Mouse (Mus musculus) neural tube, embryonic 13.5 days (tissue): Measurements from ENCODE around the gene Camta1. TPM values are rescaled to one million over a fixed set of nuclear protein-coding genes. Genes with fewer than 3 reads are reported as not detected.

Experiments used
- ATAC-seq: fragments of 200-750 bp; cut with Nextera tagmentation; 2 replicates; pipeline ENCODE4 v1.8.0; 2017; ENCODE audit warnings: low read depth, mild to moderate bottlenecking, moderate TSS enrichment, moderate library complexity
- H3K27ac ChIP-seq: fragments of 300-500 bp; sonication (generic); replicated peaks from 2 replicates; pipeline ENCODE4 v1.5.1; 2015; ENCODE audit warnings: moderate library complexity, mild to moderate bottlenecking, inconsistent platforms
- H3K27me3 ChIP-seq: fragments of 300-500 bp; sonication (generic); 2 replicates; pipeline ENCODE4 v1.6.1; 2015; ENCODE audit warnings: mild to moderate bottlenecking, inconsistent platforms
- H3K36me3 ChIP-seq: fragments of 300-500 bp; sonication (generic); 2 replicates; pipeline ENCODE4 v1.6.1; 2015; ENCODE audit warnings: mild to moderate bottlenecking, inconsistent platforms
- H3K4me1 ChIP-seq: fragments of 300-500 bp; sonication (generic); replicated peaks from 2 replicates; pipeline ENCODE4 v1.6.1; 2015; ENCODE audit warnings: inconsistent platforms
- H3K4me2 ChIP-seq: fragments of 300-500 bp; sonication (generic); 2 replicates; pipeline ENCODE4 v1.6.1; 2015; ENCODE audit warnings: inconsistent platforms, mild to moderate bottlenecking, moderate library complexity
- H3K4me3 ChIP-seq: fragments of 300-500 bp; sonication (generic); 2 replicates; pipeline ENCODE4 v1.5.1; 2015; ENCODE audit warnings: mild to moderate bottlenecking, inconsistent platforms
- H3K9ac ChIP-seq: fragments of 300-500 bp; sonication (generic); 2 replicates; pipeline ENCODE4 v1.6.1; 2015; ENCODE audit warnings: moderate library complexity, mild to moderate bottlenecking, inconsistent platforms
- H3K9me3 ChIP-seq: fragments of 300-500 bp; sonication (generic); 2 replicates; pipeline ENCODE4 v1.6.1; 2016; ENCODE audit warnings: inconsistent platforms
- WGBS: fragments of 180-500 bp; shearing (Covaris S2); methylation state at CpG from one replicate; pipeline ENCODE4 v1.1.7; 2015; 5-methylcytosine and 5-hydroxymethylcytosine counted together
- polyA plus RNA-seq: library from polyadenylated mRNA; unstranded; fragments of >200 nt; fragmentation: Nextera tagmentation; extraction: Ambion mirVana; gene quantifications from 2 replicates; pipeline ENCODE4 v1.2.1, GENCODE M21; 2015

Camta1 gene
- polyA plus RNA-seq, 1 experiment from 2014 or later = 165 TPM

DNA sequence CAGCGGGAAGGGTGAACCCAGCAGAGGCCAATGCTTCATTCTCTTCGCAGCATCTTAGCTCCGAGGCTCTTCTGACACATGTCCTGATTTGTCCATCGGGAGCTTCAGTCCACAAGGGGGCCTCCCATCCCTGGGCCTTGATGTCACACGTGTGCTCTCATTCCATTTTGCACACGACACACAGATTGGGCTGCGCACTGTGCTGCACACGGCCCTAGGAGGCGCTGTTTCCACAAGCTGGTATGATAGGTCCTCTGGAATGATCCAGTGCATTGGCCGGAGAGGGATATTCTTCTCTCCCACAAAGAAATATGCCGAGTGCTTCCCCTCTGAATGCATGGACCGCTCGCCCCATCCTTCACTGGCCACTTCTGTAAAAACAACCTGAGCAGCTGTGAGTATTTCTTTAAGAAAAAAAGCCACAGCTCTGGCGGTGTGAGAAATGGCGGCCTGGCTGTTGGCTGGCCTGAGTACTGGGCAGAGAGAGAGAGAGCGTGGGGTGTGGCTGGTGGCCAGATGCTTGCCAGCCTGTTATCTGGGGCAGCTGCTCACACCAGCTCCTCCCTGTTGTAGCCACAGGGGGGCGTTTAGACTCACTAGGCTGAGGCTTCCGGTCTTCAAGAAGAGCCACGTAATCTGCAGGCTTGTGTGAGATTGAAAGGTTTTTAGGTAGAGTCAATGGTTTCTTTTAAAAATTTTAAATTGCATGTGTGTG is 622.5 kb downstream of the Camta1 start:
- H3K27ac ChIP-seq = no peak overlapping the region
- no peaks in the 10 kb centered on the region for H3K36me3 ChIP-seq
- H3K4me1 ChIP-seq = peaks cover 30% of the 10 kb centered on the region
- H3K9me3 ChIP-seq = no peaks in the 10 kb centered on the region
- H3K4me2 ChIP-seq = no peak overlapping the region
- ATAC-seq = no peak
- WGBS = 79% methylated on average over 19 of the region's 19 CpGs
- H3K9ac ChIP-seq = no peak overlapping the region
- H3K27me3 ChIP-seq = peaks cover 4% of the 10 kb centered on the region; the same call in 1 of the 2 replicates
- no peak overlapping the region for H3K4me3 ChIP-seq

DNA sequence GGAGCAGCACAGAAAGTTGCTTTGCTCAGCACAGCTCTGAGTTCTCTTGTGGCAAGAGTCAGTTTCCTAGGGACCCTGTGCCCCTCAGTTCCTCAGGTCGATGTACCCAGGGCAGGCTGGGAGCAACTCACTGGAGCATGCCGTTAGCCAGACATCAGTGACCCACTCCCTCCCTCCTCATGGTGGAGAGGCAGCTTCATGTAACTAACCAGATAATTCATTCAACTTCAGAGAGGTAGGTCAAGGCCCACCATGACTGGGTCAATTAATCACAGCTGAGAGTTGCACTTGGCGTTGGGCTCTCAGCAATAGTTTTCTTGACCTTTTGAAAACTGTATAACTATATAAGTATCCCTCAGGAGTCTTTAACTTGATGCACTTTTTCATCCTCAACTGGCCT is 624.2 kb downstream of the Camta1 start:
- no peaks in the 10 kb centered on the region for H3K36me3 ChIP-seq
- H3K27me3 ChIP-seq = no peaks in the 10 kb centered on the region
- H3K9ac ChIP-seq = no peak overlapping the region
- H3K4me2 ChIP-seq = no peak overlapping the region
- WGBS = 71% methylated on average over 3 of the region's 3 CpGs
- H3K27ac ChIP-seq = no peak overlapping the region
- ATAC-seq = no peak
- no peak overlapping the region for H3K4me3 ChIP-seq
- peaks cover 14% of the 10 kb centered on the region for H3K4me1 ChIP-seq
- H3K9me3 ChIP-seq = no peaks in the 10 kb centered on the region

DNA sequence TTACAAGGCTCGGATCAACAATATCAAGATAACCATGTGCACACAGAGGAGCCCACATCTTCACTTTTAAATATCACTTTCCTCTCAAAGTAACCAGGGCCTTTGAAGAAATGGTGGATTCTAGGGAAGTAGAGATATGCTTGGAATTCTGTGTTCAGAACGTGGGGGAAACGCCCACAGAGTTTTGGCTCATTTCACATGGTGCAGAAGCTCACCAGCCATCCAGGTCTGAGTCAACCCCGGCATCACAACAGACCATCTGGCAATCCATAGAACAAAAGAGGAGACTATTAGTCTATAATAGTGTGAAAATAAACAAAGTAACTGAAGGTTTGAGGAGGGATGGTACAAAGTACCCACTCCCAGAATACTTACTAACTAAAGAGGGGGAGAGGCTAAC is 626.7 kb downstream of the Camta1 start:
- Histone ChIP-seq H3K27me3 (no peaks in the 10 kb centered on the region), H3K36me3 (no peaks in the 10 kb centered on the region), H3K9me3 (no peaks in the 10 kb centered on the region), H3K4me3 (no peak overlapping the region), H3K27ac (no peak overlapping the region), H3K4me2 (no peak overlapping the region), H3K9ac (no peak overlapping the region), H3K4me1 (peaks cover 6% of the 10 kb centered on the region; the same call in 1 of the 2 replicates)
- ATAC-seq = no peak
- 88% methylated on average over 4 of the region's 4 CpGs for WGBS

DNA sequence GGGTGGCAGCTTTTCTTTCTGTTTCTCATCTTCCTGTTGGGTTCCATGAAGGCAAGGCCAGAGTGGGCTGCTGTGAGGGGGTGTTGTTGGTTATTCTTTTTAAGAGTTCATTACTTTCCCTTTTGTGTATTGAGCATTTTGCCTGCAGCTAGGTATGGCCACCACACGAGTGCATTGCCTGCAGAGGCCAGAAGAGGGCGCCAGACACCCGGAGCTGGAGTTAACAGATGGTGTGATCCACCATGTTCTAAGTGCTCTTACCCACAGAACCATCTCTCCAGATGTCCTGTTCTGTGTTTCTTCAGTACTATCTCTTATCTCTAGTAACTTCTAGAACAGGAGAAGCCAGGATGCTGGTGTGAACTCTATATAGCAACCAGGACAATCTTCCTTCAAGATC is 629.6 kb downstream of the Camta1 start:
- Histone ChIP-seq H3K27me3 (no peaks in the 10 kb centered on the region), H3K9me3 (no peaks in the 10 kb centered on the region), H3K27ac (no peak overlapping the region), H3K36me3 (no peaks in the 10 kb centered on the region), H3K4me3 (no peak overlapping the region), H3K4me1 (peaks cover 17% of the 10 kb centered on the region), H3K9ac (no peak overlapping the region), H3K4me2 (no peak overlapping the region)
- ATAC-seq = no peak
- 71% methylated on average over 3 of the region's 3 CpGs for WGBS

DNA sequence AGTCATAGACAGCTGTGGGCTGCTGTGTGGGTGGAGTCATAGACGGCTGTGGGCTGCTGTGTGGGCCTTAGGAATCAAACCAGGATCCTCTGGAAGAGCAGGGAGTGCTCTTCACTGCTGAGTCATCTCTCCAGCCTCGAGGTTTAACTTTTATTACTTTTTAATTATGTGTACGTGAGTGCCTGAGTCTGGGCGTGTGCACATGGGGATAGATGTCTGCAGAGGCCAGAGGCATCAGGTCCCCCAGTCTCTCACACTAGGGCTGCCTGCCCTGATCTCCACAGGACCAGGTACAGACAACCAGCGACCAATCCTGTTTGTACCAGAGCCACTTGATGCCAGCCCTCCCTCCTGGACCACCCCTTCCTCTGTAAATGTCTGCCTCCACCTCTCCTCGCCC is 632.6 kb downstream of the Camta1 start:
- no peak overlapping the region for H3K9ac ChIP-seq
- no peaks in the 10 kb centered on the region for H3K9me3 ChIP-seq
- 0 out of 2 replicates have a peak, but pooled peaks cover 7% of the 10 kb centered on the region for H3K27me3 ChIP-seq
- no peak overlapping the region for H3K4me2 ChIP-seq
- 49% methylated on average over 6 of the region's 6 CpGs for whole genome bisulfite sequencing
- H3K27ac ChIP-seq = no peak overlapping the region
- no peak overlapping the region for H3K4me3 ChIP-seq
- no peak for ATAC-seq
- H3K36me3 ChIP-seq = no peaks in the 10 kb centered on the region
- H3K4me1 ChIP-seq = peaks cover 42% of the 10 kb centered on the region

DNA sequence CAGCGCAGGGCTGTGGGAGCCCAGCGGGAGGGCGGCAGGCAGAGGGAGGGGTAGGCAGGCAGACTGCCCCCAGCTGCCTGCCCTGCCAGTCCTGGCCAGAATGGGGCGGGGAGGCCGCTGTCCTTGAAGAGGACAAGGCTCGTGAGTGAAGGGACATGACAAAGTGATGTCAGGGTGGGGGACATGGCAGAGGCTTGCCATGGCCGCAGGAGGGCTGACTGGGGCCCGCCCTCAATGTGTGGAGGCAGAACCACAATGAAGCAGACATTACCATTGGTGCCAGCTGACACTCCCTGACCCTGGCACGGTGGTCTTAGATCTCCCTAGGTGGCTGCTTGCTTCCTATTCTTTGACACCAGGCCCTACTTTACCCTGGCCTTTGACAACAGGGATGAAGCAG is 635.2 kb downstream of the Camta1 start:
- H3K36me3 ChIP-seq = no peaks in the 10 kb centered on the region
- no peaks in the 10 kb centered on the region for H3K9me3 ChIP-seq
- 0 out of 2 replicates have a peak, but pooled peaks cover 7% of the 10 kb centered on the region for H3K27me3 ChIP-seq
- H3K4me1 ChIP-seq = peaks cover 65% of the 10 kb centered on the region
- no peak overlapping the region for H3K4me2 ChIP-seq
- H3K4me3 ChIP-seq = no peak overlapping the region
- 11% methylated on average over 9 of the region's 9 CpGs for WGBS
- ATAC-seq = no peak
- 0 out of 2 replicates have a peak overlapping the region, but pooled peaks have one; percentile 19 for H3K9ac ChIP-seq
- no peak overlapping the region for H3K27ac ChIP-seq

DNA sequence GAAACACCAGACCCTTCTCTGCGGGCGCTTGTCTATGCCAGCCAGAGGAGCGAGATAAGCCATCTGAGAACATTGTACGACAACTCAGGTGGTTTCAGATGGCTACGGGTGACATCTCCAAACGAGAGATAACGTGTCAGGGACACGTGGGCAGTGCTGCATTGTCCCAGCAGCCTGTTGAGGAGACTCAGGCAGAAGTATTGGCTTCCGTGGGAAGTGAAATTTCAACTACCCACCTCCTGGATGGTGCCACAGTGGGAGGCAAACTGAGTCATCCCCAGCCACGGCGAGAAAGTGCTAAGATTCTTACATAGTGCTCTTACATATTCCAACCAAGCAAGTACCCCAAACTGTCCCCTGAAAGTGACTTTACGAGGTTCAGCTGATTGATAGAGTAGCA is 637.7 kb downstream of the Camta1 start:
- no peak overlapping the region for H3K4me3 ChIP-seq
- no peak overlapping the region for H3K4me2 ChIP-seq
- H3K27me3 ChIP-seq = 0 out of 2 replicates have a peak, but pooled peaks cover 7% of the 10 kb centered on the region
- ATAC-seq = no peak
- peaks cover 59% of the 10 kb centered on the region for H3K4me1 ChIP-seq
- no peaks in the 10 kb centered on the region for H3K9me3 ChIP-seq
- H3K27ac ChIP-seq = no peak overlapping the region
- H3K9ac ChIP-seq = no peak overlapping the region
- H3K36me3 ChIP-seq = no peaks in the 10 kb centered on the region
- 87% methylated on average over 12 of the region's 12 CpGs for WGBS

DNA sequence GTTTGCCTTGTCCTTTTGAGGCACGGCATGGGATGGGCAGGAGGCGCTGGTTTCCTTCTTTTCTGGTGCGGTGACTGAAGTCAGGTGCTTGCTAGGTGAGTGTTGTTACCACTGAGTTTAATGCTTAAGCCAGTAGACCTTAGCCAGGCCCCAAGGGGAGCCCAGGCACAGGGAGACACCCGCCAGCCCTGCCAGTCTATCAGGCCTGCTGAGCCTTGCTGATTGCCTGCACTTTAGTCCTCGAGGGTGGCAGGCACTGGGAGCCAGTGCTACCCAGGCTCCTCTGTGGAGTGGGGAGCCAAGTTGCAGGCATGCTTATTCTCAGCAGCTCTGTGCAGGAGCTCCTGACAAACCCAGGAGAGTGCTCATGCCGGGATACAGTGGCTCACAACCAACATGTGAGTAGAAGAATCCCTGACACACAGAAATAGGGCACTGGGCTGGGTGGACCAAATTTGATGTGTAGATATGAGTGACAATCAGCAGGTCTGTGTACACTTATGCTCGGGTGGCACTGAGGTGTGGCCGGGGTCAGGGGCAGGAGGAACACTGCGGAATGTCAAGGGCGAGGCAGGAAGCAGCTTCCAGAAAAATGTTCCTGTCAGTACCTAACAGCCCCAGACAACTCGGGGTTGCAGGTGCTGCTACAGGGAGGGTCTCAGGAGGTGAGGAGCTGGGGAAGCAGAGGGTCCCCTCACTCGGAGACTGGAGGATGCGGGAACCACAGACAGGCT is 638.2 kb downstream of the Camta1 start:
- no peaks in the 10 kb centered on the region for H3K9me3 ChIP-seq
- no peak overlapping the region for H3K4me2 ChIP-seq
- peaks cover 59% of the 10 kb centered on the region for H3K4me1 ChIP-seq
- 0 out of 2 replicates have a peak overlapping the region, but pooled peaks have one; percentile 35 for H3K9ac ChIP-seq
- H3K27ac ChIP-seq = peak overlapping the region; percentile 88
- no peak for ATAC-seq
- WGBS = 76% methylated on average over 13 of the region's 13 CpGs
- 0 out of 2 replicates have a peak, but pooled peaks cover 7% of the 10 kb centered on the region for H3K27me3 ChIP-seq
- no peaks in the 10 kb centered on the region for H3K36me3 ChIP-seq
- H3K4me3 ChIP-seq = no peak overlapping the region

DNA sequence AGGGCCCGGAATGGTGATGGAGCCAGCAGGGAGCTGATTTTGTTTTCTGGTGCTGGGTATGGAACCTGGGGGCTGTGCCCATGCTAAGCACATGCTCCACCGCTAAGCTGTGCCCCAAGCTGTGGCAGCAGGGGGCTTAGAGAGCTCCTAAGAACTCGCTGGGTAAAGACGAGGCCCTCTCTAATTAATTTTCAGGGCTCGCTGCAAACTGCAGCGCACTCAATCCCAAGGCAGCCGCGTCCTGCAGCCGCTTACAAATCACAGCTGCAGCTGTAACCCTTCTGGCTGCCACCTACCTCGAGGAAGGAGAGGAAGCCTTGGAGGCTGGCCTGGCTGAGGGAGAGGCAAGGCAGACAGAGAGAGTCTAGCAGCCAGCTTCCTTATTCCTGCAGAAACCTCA is 639.0 kb downstream of the Camta1 start:
- Histone ChIP-seq H3K4me1 (peaks cover 52% of the 10 kb centered on the region), H3K4me3 (no peak overlapping the region), H3K9me3 (no peaks in the 10 kb centered on the region), H3K9ac (peak overlapping the region; percentile 35), H3K27me3 (0 out of 2 replicates have a peak, but pooled peaks cover 7% of the 10 kb centered on the region), H3K27ac (peak overlapping the region; percentile 88), H3K36me3 (no peaks in the 10 kb centered on the region), H3K4me2 (no peak overlapping the region)
- WGBS = 12% methylated on average over 10 of the region's 10 CpGs
- ATAC-seq = peak; percentile 66

DNA sequence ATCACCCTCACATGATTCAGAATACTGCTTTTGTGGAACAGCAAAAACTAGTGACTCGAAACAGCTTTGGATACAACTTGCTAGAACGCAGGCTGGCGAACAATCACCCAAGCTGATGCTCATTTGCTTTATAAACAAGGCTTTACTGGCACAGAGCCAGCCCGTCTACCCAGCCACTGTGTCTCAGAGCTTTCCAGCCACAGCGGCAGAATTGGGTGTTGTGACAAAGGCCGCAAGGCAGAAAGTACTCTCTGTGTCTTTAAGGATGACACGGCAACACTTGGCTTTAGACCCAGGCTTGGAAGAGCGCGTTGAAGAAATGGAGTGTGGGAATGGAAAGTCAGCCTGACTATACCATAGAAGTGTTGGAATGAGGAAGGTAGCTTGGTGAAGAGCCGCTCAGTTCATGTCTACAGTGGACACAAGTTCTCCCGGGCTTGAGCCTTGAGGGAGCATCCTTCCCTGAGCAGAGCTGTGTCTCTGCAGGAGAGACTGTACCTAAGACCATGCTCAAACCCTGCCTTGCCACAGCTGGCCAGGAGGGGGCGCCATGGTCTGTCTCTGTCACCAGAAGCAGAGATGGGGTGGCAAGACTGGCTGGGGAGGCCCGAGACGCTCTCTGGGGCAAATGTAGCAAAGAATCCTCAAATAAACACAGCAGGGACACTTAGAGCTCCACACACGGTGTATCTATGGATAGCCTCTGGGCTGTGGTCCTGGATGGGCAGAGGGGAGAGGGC is 645.0 kb downstream of the Camta1 start:
- Histone ChIP-seq H3K9ac (no peak overlapping the region), H3K4me3 (no peak overlapping the region), H3K27me3 (no peaks in the 10 kb centered on the region), H3K4me2 (peak overlapping the region; percentile 7; the same call in 1 of the 2 replicates), H3K27ac (peak overlapping the region; percentile 72), H3K9me3 (no peaks in the 10 kb centered on the region), H3K4me1 (peaks cover 33% of the 10 kb centered on the region), H3K36me3 (no peaks in the 10 kb centered on the region)
- 0 out of 2 replicates have a peak, but pooled peaks have one; percentile 4 for ATAC-seq
- whole genome bisulfite sequencing = 61% methylated on average over 15 of the region's 15 CpGs

DNA sequence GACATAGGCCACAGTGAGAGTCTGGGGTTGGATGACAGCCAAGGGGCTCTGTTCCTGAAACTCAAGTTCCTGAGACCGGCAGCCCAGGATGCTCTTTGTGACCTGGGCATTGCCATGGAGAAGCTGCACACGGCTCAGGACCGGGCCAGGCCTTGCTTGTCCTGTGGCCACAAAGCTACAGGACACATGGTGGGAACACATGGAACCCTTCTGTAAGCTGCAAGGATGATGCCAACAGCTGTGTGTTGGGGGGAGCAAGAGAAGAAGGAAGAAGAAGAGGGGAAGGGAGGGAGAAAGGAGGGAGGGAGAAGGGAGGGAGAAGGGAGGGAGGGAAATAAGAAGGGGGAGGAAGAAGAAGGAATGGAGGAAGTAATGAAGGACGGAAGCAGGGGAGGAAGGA is 645.8 kb downstream of the Camta1 start:
- no peaks in the 10 kb centered on the region for H3K27me3 ChIP-seq
- H3K4me3 ChIP-seq = no peak overlapping the region
- H3K9ac ChIP-seq = no peak overlapping the region
- ATAC-seq = no peak
- no peak overlapping the region for H3K4me2 ChIP-seq
- no peaks in the 10 kb centered on the region for H3K9me3 ChIP-seq
- WGBS = 38% methylated on average over 4 of the region's 4 CpGs
- H3K4me1 ChIP-seq = peaks cover 34% of the 10 kb centered on the region
- H3K27ac ChIP-seq = peak overlapping the region; percentile 72; the same call in 1 of the 2 replicates
- no peaks in the 10 kb centered on the region for H3K36me3 ChIP-seq

DNA sequence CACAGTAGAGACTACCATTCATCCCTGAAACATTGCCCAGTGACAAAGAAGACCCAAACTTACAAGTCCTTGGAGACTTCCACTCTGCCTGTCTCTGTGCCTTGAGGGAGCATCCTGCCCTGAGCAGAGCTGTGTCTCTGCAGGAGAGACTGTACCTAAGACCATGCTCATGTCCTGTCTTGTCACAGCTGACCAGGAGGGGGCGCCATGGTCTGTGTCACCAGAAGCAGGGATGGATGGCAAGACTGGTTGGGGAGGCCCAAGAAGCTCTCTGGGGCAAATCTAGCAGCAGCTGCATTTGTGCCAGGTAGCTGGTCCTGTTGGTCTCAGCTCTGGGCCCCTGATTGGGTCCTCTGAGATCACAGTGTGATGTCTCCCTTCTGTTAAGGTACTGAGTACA is 646.5 kb downstream of the Camta1 start:
- Histone ChIP-seq H3K27ac (no peak overlapping the region), H3K27me3 (no peaks in the 10 kb centered on the region), H3K9me3 (no peaks in the 10 kb centered on the region), H3K36me3 (no peaks in the 10 kb centered on the region), H3K4me2 (no peak overlapping the region), H3K9ac (no peak overlapping the region), H3K4me1 (peaks cover 39% of the 10 kb centered on the region), H3K4me3 (no peak overlapping the region)
- no peak for ATAC-seq
- 53% methylated on average over 1 of the region's 1 CpGs for WGBS
